Comparison of ENCODE assay signal across 39 mouse cellular contexts in the genomic region with DNA sequence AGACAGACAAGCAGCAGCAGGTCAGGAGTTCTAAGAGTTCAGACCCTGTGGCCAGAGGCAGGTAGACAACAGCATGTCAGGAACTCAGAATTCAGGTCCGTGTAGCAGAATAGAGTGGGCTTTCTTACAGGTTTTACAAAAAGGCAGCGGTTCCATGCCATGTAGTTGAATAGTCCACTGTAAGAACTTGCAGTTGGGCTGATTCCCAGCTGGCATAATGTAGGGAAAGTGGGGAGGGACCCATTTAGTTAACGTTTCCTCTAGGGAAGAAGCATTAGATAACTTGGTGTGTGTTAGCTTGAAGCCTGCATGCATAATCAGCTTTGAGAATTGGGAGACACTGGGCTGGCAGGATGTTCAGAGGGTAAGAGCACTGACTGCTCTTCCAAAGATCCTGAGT. TPM values are rescaled to one million over a fixed set of nuclear protein-coding genes. Genes with fewer than 3 reads are reported as not detected.
DNase-seq lines count a peak whose midpoint lies in the region; ATAC-seq and TF ChIP-seq lines count a peak whose summit lies in the region.
"Had no signal": no experiment of that assay in that cellular context is flagged by ENCODE, and none has a peak within 500 bp of the region (broad histone marks: within the 10 kb centered on the region; RNA-seq: fewer than 3 reads in every experiment).

No protein-coding gene starts in this region.

- no peaks in the 10 kb centered on the region for H3K9me3 ChIP-seq in ES-E14 (ENCODE audit: control insufficient read depth, insufficient read depth, low read depth, low read length)
- no peaks in the 10 kb centered on the region for H3K9me3 ChIP-seq in liver, embryonic 12.5 days (replicated peaks)
- no peaks in the 10 kb centered on the region for H3K9me3 ChIP-seq in intestine, embryonic 15.5 days
- H3K9me3 ChIP-seq: embryonic facial prominence, embryonic 10.5 days; embryonic facial prominence, embryonic 15.5 days; forebrain, embryonic 13.5 days; heart, embryonic 12.5 days; limb, embryonic 13.5 days; midbrain, embryonic 13.5 days had no signal

- no peak overlapping the region for H3ac ChIP-seq in myocyte (ENCODE audit: control insufficient read depth, insufficient read length)

- no peak for ATAC-seq in liver, embryonic 12.5 days
- no peak for ATAC-seq in intestine, embryonic 15.5 days
- ATAC-seq: CD4-positive, CD25-positive, alpha-beta regulatory T cell, adult 4 months; forebrain, embryonic 13.5 days; inflammation-experienced regulatory T-cells, adult 6 months; midbrain, embryonic 13.5 days had no signal

- peak overlapping the region; percentile 47; the same call in 1 of the 2 replicates for H3K9ac ChIP-seq in ES-E14 (ENCODE audit: insufficient read depth, low read depth, low read length, poor library complexity, severe bottlenecking)
- 0 out of 2 replicates have a peak overlapping the region, but pooled peaks have one; percentile 52 for H3K9ac ChIP-seq in liver, embryonic 12.5 days
- H3K9ac ChIP-seq in intestine, embryonic 15.5 days, result no peak overlapping the region
- H3K9ac ChIP-seq: embryonic facial prominence, embryonic 15.5 days; forebrain, embryonic 13.5 days; heart, embryonic 12.5 days; hindbrain, embryonic 14.5 days; limb, embryonic 13.5 days; midbrain, embryonic 13.5 days had no signal

- H3K27me3 ChIP-seq in liver, embryonic 12.5 days (replicated peaks), result no peaks in the 10 kb centered on the region
- H3K27me3 ChIP-seq in myocyte (ENCODE audit: control insufficient read depth, insufficient read depth, insufficient read length), result no peaks in the 10 kb centered on the region
- H3K27me3 ChIP-seq in intestine, embryonic 15.5 days (replicated peaks), result no peaks in the 10 kb centered on the region
- H3K27me3 ChIP-seq: embryonic facial prominence, embryonic 15.5 days; forebrain, embryonic 13.5 days; heart, embryonic 12.5 days; limb, embryonic 13.5 days; midbrain, embryonic 13.5 days had no signal

- peak; percentile 93 for DNase-seq in heart, adult 11 months
- DNase-seq in heart, adult 8-10 months (ENCODE audit: low spot score), result no peak
- no peak for DNase-seq in ES-E14 (ENCODE audit: low read depth, low spot score)
- no peak for DNase-seq in right cerebral cortex, postnatal 4 days
- DNase-seq: adrenal gland, adult 8-10 months; cerebellum, adult 11 months; cerebellum, postnatal 25 days; gastrocnemius, postnatal 14 days; heart, adult 18-20 months; heart, postnatal 4 days; kidney, adult 18-20 months; kidney, postnatal 36 days; lung, adult 18-20 months; lung, postnatal 10 days; right cerebral cortex, postnatal 14 days; thymus, adult 18-20 months; thymus, postnatal 36 days had no signal

- H3K79me2 ChIP-seq in myocyte (ENCODE audit: control insufficient read depth, insufficient read depth), result peaks cover 25% of the 10 kb centered on the region

- H3K36me3 ChIP-seq in ES-E14 (ENCODE audit: control insufficient read depth, insufficient read depth, low read length, poor library complexity, severe bottlenecking), result peaks cover 4% of the 10 kb centered on the region; the same call in 1 of the 2 replicates
- peaks cover 26% of the 10 kb centered on the region for H3K36me3 ChIP-seq in liver, embryonic 12.5 days
- peaks cover 8% of the 10 kb centered on the region for H3K36me3 ChIP-seq in myocyte (ENCODE audit: control insufficient read depth, insufficient read depth)
- H3K36me3 ChIP-seq in intestine, embryonic 15.5 days, result no peaks in the 10 kb centered on the region
- H3K36me3 ChIP-seq: midbrain, embryonic 13.5 days had no signal

- no peak overlapping the region for H3K27ac ChIP-seq in ES-E14 (ENCODE audit: insufficient read depth, low read depth, low read length, poor library complexity, severe bottlenecking)
- no peak overlapping the region for H3K27ac ChIP-seq in liver, embryonic 12.5 days
- H3K27ac ChIP-seq in intestine, embryonic 15.5 days, result no peak overlapping the region
- H3K27ac ChIP-seq: embryonic facial prominence, embryonic 10.5 days; embryonic facial prominence, embryonic 15.5 days; forebrain, embryonic 13.5 days; hindbrain, embryonic 14.5 days; limb, embryonic 13.5 days; macrophage; midbrain, embryonic 13.5 days; stomach, postnatal 0 days had no signal

- peak overlapping the region in 1 of 2 experiments; percentile 10; a peak in 1 of 4 replicates for H3K4me3 ChIP-seq in ES-E14 (ENCODE audit: insufficient read depth in 1 of 2, low read depth in 1 of 2, low read length in 2 of 2, poor library complexity in 1 of 2, severe bottlenecking in 1 of 2)
- no peak overlapping the region for H3K4me3 ChIP-seq in liver, embryonic 12.5 days
- H3K4me3 ChIP-seq in myocyte, result no peak overlapping the region
- no peak overlapping the region for H3K4me3 ChIP-seq in intestine, embryonic 15.5 days (replicated peaks)
- H3K4me3 ChIP-seq: embryonic facial prominence, embryonic 10.5 days; embryonic facial prominence, embryonic 15.5 days; forebrain, embryonic 13.5 days; heart, embryonic 12.5 days; limb, embryonic 13.5 days; midbrain, embryonic 13.5 days had no signal

- no peak for TF ChIP-seq POLR2A in myocyte (IDR thresholded peaks at IDR 0.05; ENCODE audit: insufficient read length, low read depth)

- peak overlapping the region; percentile 79 for H3K4me2 ChIP-seq in liver, embryonic 12.5 days
- H3K4me2 ChIP-seq in myocyte (ENCODE audit: low read depth), result peak overlapping the region; percentile 36
- H3K4me2 ChIP-seq in intestine, embryonic 15.5 days (replicated peaks), result no peak overlapping the region
- H3K4me2 ChIP-seq: embryonic facial prominence, embryonic 15.5 days; forebrain, embryonic 13.5 days; heart, embryonic 12.5 days; hindbrain, embryonic 14.5 days; limb, embryonic 13.5 days; midbrain, embryonic 13.5 days had no signal

- 76% methylated on average over 3 of the region's 3 CpGs for WGBS in liver, embryonic 12.5 days (ENCODE audit: insufficient replicate concordance)
- WGBS in intestine, embryonic 15.5 days, result 79% methylated on average over 3 of the region's 3 CpGs

- in situ Hi-C loops in ES-E14 (cut with MboI; ENCODE audit: low sequenced_read_pairs in 2 of 2, unreplicated experiment in 2 of 2), result no loop called here

- H3K4me1 ChIP-seq in ES-E14 (ENCODE audit: control insufficient read depth in 2 of 2, insufficient read depth in 2 of 2, low read length in 2 of 2, poor library complexity in 1 of 2), result peaks cover 0 to 7% of the 10 kb centered on the region in 2 experiments; a peak in 2 of 4 replicates
- H3K4me1 ChIP-seq in liver, embryonic 12.5 days, result peaks cover 54% of the 10 kb centered on the region
- peaks cover 8% of the 10 kb centered on the region for H3K4me1 ChIP-seq in intestine, embryonic 15.5 days (replicated peaks)

TF ChIP-seq in ES-E14, 5 proteins besides CTCF, POLR2A, EP300 and RAD21:
- no peak for TF ChIP-seq ZC3H11A (IDR thresholded peaks at IDR 0.05; ENCODE audit: borderline replicate concordance, low read depth, low read length)
- TF ChIP-seq CHD2 (IDR thresholded peaks at IDR 0.05; ENCODE audit: low read depth, low read length), result no peak
- no peak for TF ChIP-seq HCFC1 (IDR thresholded peaks at IDR 0.05; ENCODE audit: borderline replicate concordance, insufficient read depth, low read length)
- no peak for TF ChIP-seq ZNF384 (IDR thresholded peaks at IDR 0.05; ENCODE audit: low read depth, low read length)
- no peak for TF ChIP-seq MAFK (IDR thresholded peaks at IDR 0.05; ENCODE audit: insufficient read depth, low read depth, low read length)

TF ChIP-seq in myocyte, 11 proteins besides CTCF, POLR2A, EP300 and RAD21 (continues in another document):
- TF ChIP-seq POLR2AphosphoS2 (IDR thresholded peaks at IDR 0.05; ENCODE audit: insufficient read length, low read depth) (no peak), MAX (IDR thresholded peaks at IDR 0.05; ENCODE audit: low read depth) (no peak), MYOD1 (IDR thresholded peaks at IDR 0.05; ENCODE audit: control insufficient read depth in 1 of 3, insufficient read length in 2 of 3, low read depth in 2 of 3) (no peak), SRF (IDR thresholded peaks at IDR 0.05; ENCODE audit: control insufficient read depth, insufficient read length, low read depth) (no peak), E2F4 (IDR thresholded peaks at IDR 0.05; ENCODE audit: insufficient read depth) (no peak), CEBPB (IDR thresholded peaks at IDR 0.05; ENCODE audit: insufficient read depth, poor library complexity, severe bottlenecking) (no peak), TCF12 (IDR thresholded peaks at IDR 0.05; ENCODE audit: insufficient read depth, poor library complexity, severe bottlenecking) (no peak), MYOG (IDR thresholded peaks at IDR 0.05; ENCODE audit: control insufficient read depth in 1 of 3, insufficient read depth in 1 of 3, insufficient read length in 2 of 3, low read depth in 2 of 3) (no peak)

RNA-seq across cellular contexts. Expression of a gene that starts 2.3 kb away (rescaled TPM):
- 10 to 100 TPM; 14.6 to 25.3 (median 19.5) TPM for total RNA-seq in heart, adult 8-10 months (2022)
- 54.0 and 73.2 TPM in 2 replicates for total RNA-seq in ES-E14 (2012; rRNA removed)
- 82.3 and 86.1 TPM in 2 replicates for polyA plus RNA-seq in liver, embryonic 12.5 days (2016; fragmentation: Nextera tagmentation; extraction: Ambion mirVana)
- 84.3 TPM for polyA plus RNA-seq in myocyte (2012; fragmentation: generic; extraction: Trizol)
- 149 and 159 TPM in 2 replicates for polyA plus RNA-seq in intestine, embryonic 15.5 days (2015; fragmentation: Nextera tagmentation; extraction: Ambion mirVana)

RNA-seq across cellular contexts. Expression of a gene that starts 24.0 kb away (rescaled TPM):
- 100 to 1,000 TPM in 1 of 4 experiments, 10 to 100 TPM in 3; 58.6 to 106 (median 81.9) TPM for total RNA-seq in heart, adult 8-10 months (2022)
- total RNA-seq in ES-E14 (2012; rRNA removed), result 72.9 and 146 TPM in 2 replicates
- polyA plus RNA-seq in liver, embryonic 12.5 days (2016; fragmentation: Nextera tagmentation; extraction: Ambion mirVana), result 160 and 165 TPM in 2 replicates
- polyA plus RNA-seq in myocyte (2012; fragmentation: generic; extraction: Trizol), result 205 TPM
- 545 and 589 TPM in 2 replicates for polyA plus RNA-seq in intestine, embryonic 15.5 days (2015; fragmentation: Nextera tagmentation; extraction: Ambion mirVana)

RNA-seq across cellular contexts. Expression of a gene that starts 30.7 kb away (rescaled TPM):
- not detected for total RNA-seq in heart, adult 8-10 months (2022)
- total RNA-seq in ES-E14 (2012; rRNA removed), result 0.42 and 0.45 TPM in 2 replicates
- 0.28 and 0.32 TPM in 2 replicates for polyA plus RNA-seq in liver, embryonic 12.5 days (2016; fragmentation: Nextera tagmentation; extraction: Ambion mirVana)
- not detected for polyA plus RNA-seq in myocyte (2012; fragmentation: generic; extraction: Trizol)
- polyA plus RNA-seq in intestine, embryonic 15.5 days (2015; fragmentation: Nextera tagmentation; extraction: Ambion mirVana), result 1.5 and 2.0 TPM in 2 replicates
- total RNA-seq: gastrocnemius, postnatal 14 days; layer of hippocampus, postnatal 25 days; left cerebral cortex, adult 8-10 months; left cerebral cortex, postnatal 36 days had no signal
- polyA plus RNA-seq: embryonic facial prominence, embryonic 10.5 days; embryonic facial prominence, embryonic 15.5 days; forebrain, embryonic 13.5 days; hindbrain, embryonic 14.5 days; kidney, embryonic 16.5 days; limb, embryonic 13.5 days; neural tube, embryonic 14.5 days had no signal

RNA-seq across cellular contexts. Expression of a gene that starts 51.9 kb away (rescaled TPM):
- not detected for total RNA-seq in heart, adult 8-10 months (2022)
- 0.48 and 0.54 TPM in 2 replicates for total RNA-seq in ES-E14 (2012; rRNA removed)
- polyA plus RNA-seq in liver, embryonic 12.5 days (2016; fragmentation: Nextera tagmentation; extraction: Ambion mirVana), result not detected in 2 replicates
- polyA plus RNA-seq in myocyte (2012; fragmentation: generic; extraction: Trizol), result not detected
- polyA plus RNA-seq in intestine, embryonic 15.5 days (2015; fragmentation: Nextera tagmentation; extraction: Ambion mirVana), result 0.01 and 0.04 TPM in 2 replicates
- total RNA-seq: adrenal gland, adult 8-10 months; gastrocnemius, postnatal 14 days; heart, adult 18-20 months; heart, postnatal 4 days; layer of hippocampus, postnatal 25 days; left cerebral cortex, postnatal 36 days; megakaryocyte-erythroid progenitor cell, adult 5-6 weeks had no signal
- polyA plus RNA-seq: embryonic facial prominence, embryonic 10.5 days; forebrain, embryonic 13.5 days; heart, postnatal 0 days; hindbrain, embryonic 14.5 days; kidney, embryonic 16.5 days; limb, embryonic 13.5 days; macrophage; midbrain, embryonic 13.5 days; stomach, postnatal 0 days had no signal

RNA-seq across cellular contexts. Expression of a gene that starts 53.9 kb away (rescaled TPM):
- 1 to 10 TPM in 3 of 4 experiments, under 1 TPM in 1; 0.90 to 3.5 (median 2.2) TPM for total RNA-seq in heart, adult 8-10 months (2022)
- total RNA-seq in ES-E14 (2012; rRNA removed), result 0.31 and 0.37 TPM in 2 replicates
- not detected in 2 replicates for polyA plus RNA-seq in liver, embryonic 12.5 days (2016; fragmentation: Nextera tagmentation; extraction: Ambion mirVana)
- not detected for polyA plus RNA-seq in myocyte (2012; fragmentation: generic; extraction: Trizol)
- not detected in 2 replicates for polyA plus RNA-seq in intestine, embryonic 15.5 days (2015; fragmentation: Nextera tagmentation; extraction: Ambion mirVana)
- total RNA-seq: gastrocnemius, postnatal 14 days; heart, postnatal 4 days; layer of hippocampus, postnatal 25 days; left cerebral cortex, adult 8-10 months; left cerebral cortex, postnatal 36 days; megakaryocyte-erythroid progenitor cell, adult 5-6 weeks; MEL had no signal
- polyA plus RNA-seq: embryonic facial prominence, embryonic 10.5 days; forebrain, embryonic 13.5 days; heart, embryonic 12.5 days; heart, postnatal 0 days; hindbrain, embryonic 14.5 days; kidney, embryonic 16.5 days; limb, embryonic 13.5 days; macrophage; midbrain, embryonic 13.5 days; neural tube, embryonic 14.5 days had no signal
